Mouse (Mus musculus) stomach, embryonic 16.5 days (tissue): ENCODE data around the gene Il20rb. TPM values are rescaled to one million over a fixed set of nuclear protein-coding genes. Genes with fewer than 3 reads are reported as not detected.
A peak's percentile ranks its signal among the peaks of the same experiment; 100 is the strongest.

Experiments
- ATAC-seq: fragments of 200-750 bp; cut with Nextera tagmentation; 2 replicates; pipeline ENCODE4 v1.8.0; 2017; ENCODE audit warnings: moderate number of reproducible peaks, moderate TSS enrichment; ENCODE audit not compliant: insufficient read depth, low FRiP score
- H3K27ac ChIP-seq: fragments of 300-500 bp; sonication (generic); 2 replicates; pipeline ENCODE4 v1.5.1; 2014; ENCODE audit warnings: low read length
- H3K27me3 ChIP-seq: fragments of 300-500 bp; sonication (generic); 2 replicates; pipeline ENCODE4 v1.6.1; 2014; ENCODE audit warnings: low read length, control low read depth, mixed read lengths; ENCODE audit not compliant: control insufficient read depth, insufficient read depth
- H3K36me3 ChIP-seq: fragments of 300-500 bp; sonication (generic); 2 replicates; pipeline ENCODE4 v1.6.1; 2014; ENCODE audit warnings: low read length; ENCODE audit not compliant: control insufficient read depth, insufficient read depth
- H3K4me1 ChIP-seq: fragments of 300-500 bp; sonication (generic); 2 replicates; pipeline ENCODE4 v1.6.1; 2014; ENCODE audit warnings: low read length, control low read depth, mixed read lengths; ENCODE audit not compliant: control insufficient read depth, insufficient read depth
- H3K4me2 ChIP-seq: fragments of 300-500 bp; sonication (generic); 2 replicates; pipeline ENCODE4 v1.6.1; 2014; ENCODE audit warnings: low read depth, low read length, mixed read lengths
- H3K4me3 ChIP-seq: fragments of 300-500 bp; sonication (generic); replicated peaks from 2 replicates; pipeline ENCODE4 v1.5.1; 2014; ENCODE audit warnings: mild to moderate bottlenecking, low read length
- H3K9ac ChIP-seq: fragments of 300-500 bp; sonication (generic); 2 replicates; pipeline ENCODE4 v1.6.1; 2014; ENCODE audit warnings: low read length
- H3K9me3 ChIP-seq: fragments of 300-500 bp; sonication (generic); replicated peaks from 2 replicates; pipeline ENCODE4 v1.6.1; 2016; ENCODE audit warnings: low read length, control low read depth; ENCODE audit not compliant: control insufficient read depth
- WGBS: fragments of 180-500 bp; shearing (Covaris S2); extraction: QIAGEN DNeasy Blood & Tissue Kit; methylation state at CpG from one replicate; pipeline ENCODE4 v1.1.7; 2014; 5-methylcytosine and 5-hydroxymethylcytosine counted together
- polyA plus RNA-seq: library from polyadenylated mRNA; unstranded; fragments of >200 nt; fragmentation: Nextera tagmentation; extraction: Ambion mirVana; gene quantifications from 2 replicates; pipeline ENCODE4 v1.2.1, GENCODE M21; 2015

The Il20rb gene
- polyA plus RNA-seq, 1 experiment from 2014 or later: 1.1 TPM

GRCm38 (mm10) chr9:100474056-100474455 is 12.5 kb downstream of the Il20rb start:
- H3K36me3 ChIP-seq: no peaks in the 10 kb centered on the region
- no peaks in the 10 kb centered on the region for H3K27me3 ChIP-seq
- no peak overlapping the region for H3K27ac ChIP-seq
- no peak overlapping the region for H3K9ac ChIP-seq
- ATAC-seq: no peak
- 79% methylated on average over 1 of the region's 1 CpGs for WGBS
- H3K4me3 ChIP-seq: no peak overlapping the region
- H3K4me2 ChIP-seq: no peak overlapping the region
- H3K4me1 ChIP-seq: peaks cover 4% of the 10 kb centered on the region; the same call in 1 of the 2 replicates
- no peaks in the 10 kb centered on the region for H3K9me3 ChIP-seq

- Histone ChIP-seq H3K4me2 (no peak overlapping the region), H3K4me1 (peaks cover 4% of the 10 kb centered on the region; the same call in 1 of the 2 replicates), H3K36me3 (no peaks in the 10 kb centered on the region), H3K4me3 (no peak overlapping the region), H3K9ac (no peak overlapping the region), H3K27ac (no peak overlapping the region), H3K9me3 (no peaks in the 10 kb centered on the region), H3K27me3 (no peaks in the 10 kb centered on the region)
- 81% methylated on average over 6 of the region's 6 CpGs for WGBS
- no peak for ATAC-seq
Observed at GRCm38 (mm10) chr9:100473361-100473760, 13.2 kb downstream of the Il20rb start.

GRCm38 (mm10) chr9:100472931-100473330 is 13.7 kb downstream of the Il20rb start:
- H3K4me2 ChIP-seq: no peak overlapping the region
- H3K27ac ChIP-seq: no peak overlapping the region
- ATAC-seq: no peak
- no peak overlapping the region for H3K4me3 ChIP-seq
- H3K9me3 ChIP-seq: no peaks in the 10 kb centered on the region
- no peaks in the 10 kb centered on the region for H3K27me3 ChIP-seq
- WGBS: 89% methylated on average over 8 of the region's 8 CpGs
- no peak overlapping the region for H3K9ac ChIP-seq
- H3K4me1 ChIP-seq: peaks cover 4% of the 10 kb centered on the region; the same call in 1 of the 2 replicates
- no peaks in the 10 kb centered on the region for H3K36me3 ChIP-seq

GRCm38 (mm10) chr9:100471605-100471953 is 15.0 kb downstream of the Il20rb start:
- WGBS: 68% methylated on average over 4 of the region's 4 CpGs
- ATAC-seq: no peak
- Histone ChIP-seq H3K4me3 (no peak overlapping the region), H3K27me3 (no peaks in the 10 kb centered on the region), H3K9me3 (no peaks in the 10 kb centered on the region), H3K4me1 (peaks cover 7% of the 10 kb centered on the region; the same call in 1 of the 2 replicates), H3K27ac (0 out of 2 replicates have a peak overlapping the region, but pooled peaks have one; percentile 6), H3K4me2 (no peak overlapping the region), H3K9ac (no peak overlapping the region), H3K36me3 (no peaks in the 10 kb centered on the region)

- H3K4me3 ChIP-seq: no peak overlapping the region
- H3K27ac ChIP-seq: peak overlapping the region; percentile 6; the same call in 1 of the 2 replicates
- 52% methylated on average over 8 of the region's 8 CpGs for WGBS
- peaks cover 7% of the 10 kb centered on the region; the same call in 1 of the 2 replicates for H3K4me1 ChIP-seq
- no peaks in the 10 kb centered on the region for H3K9me3 ChIP-seq
- no peak overlapping the region for H3K4me2 ChIP-seq
- H3K27me3 ChIP-seq: no peaks in the 10 kb centered on the region
- ATAC-seq: peak; percentile 62; the same call in 1 of the 2 replicates
- H3K36me3 ChIP-seq: no peaks in the 10 kb centered on the region
- H3K9ac ChIP-seq: no peak overlapping the region
Observed at GRCm38 (mm10) chr9:100470936-100471604, 15.5 kb downstream of the Il20rb start.

- Histone ChIP-seq H3K9ac (no peak overlapping the region), H3K4me1 (peaks cover 7% of the 10 kb centered on the region; the same call in 1 of the 2 replicates), H3K9me3 (no peaks in the 10 kb centered on the region), H3K36me3 (no peaks in the 10 kb centered on the region), H3K27me3 (no peaks in the 10 kb centered on the region), H3K4me3 (no peak overlapping the region), H3K4me2 (no peak overlapping the region), H3K27ac (no peak overlapping the region)
- no peak for ATAC-seq
- 66% methylated on average over 1 of the region's 1 CpGs for WGBS
Observed at GRCm38 (mm10) chr9:100470228-100470627, 16.4 kb downstream of the Il20rb start.

GRCm38 (mm10) chr9:100469681-100470080 is 16.9 kb downstream of the Il20rb start:
- no peaks in the 10 kb centered on the region for H3K9me3 ChIP-seq
- no peak overlapping the region for H3K4me3 ChIP-seq
- ATAC-seq: no peak
- H3K4me2 ChIP-seq: no peak overlapping the region
- H3K9ac ChIP-seq: no peak overlapping the region
- no peak overlapping the region for H3K27ac ChIP-seq
- WGBS: 89% methylated on average over 3 of the region's 3 CpGs
- no peaks in the 10 kb centered on the region for H3K36me3 ChIP-seq
- H3K27me3 ChIP-seq: no peaks in the 10 kb centered on the region
- H3K4me1 ChIP-seq: peaks cover 7% of the 10 kb centered on the region; the same call in 1 of the 2 replicates

GRCm38 (mm10) chr9:100468151-100468550 is 18.4 kb downstream of the Il20rb start:
- ATAC-seq: no peak
- Histone ChIP-seq H3K27me3 (no peaks in the 10 kb centered on the region), H3K4me2 (no peak overlapping the region), H3K4me1 (peaks cover 7% of the 10 kb centered on the region; the same call in 1 of the 2 replicates), H3K9ac (no peak overlapping the region), H3K36me3 (no peaks in the 10 kb centered on the region), H3K27ac (no peak overlapping the region), H3K9me3 (no peaks in the 10 kb centered on the region), H3K4me3 (no peak overlapping the region)
- 94% methylated on average over 8 of the region's 8 CpGs for WGBS

GRCm38 (mm10) chr9:100467653-100468052 is 18.9 kb downstream of the Il20rb start:
- ATAC-seq: peak; percentile 18; the same call in 1 of the 2 replicates
- 66% methylated on average over 7 of the region's 7 CpGs for WGBS

More at GRCm38 (mm10) chr9:100467653-100468052, 18.9 kb downstream of the Il20rb start:
- Histone ChIP-seq H3K4me1 (peaks cover 7% of the 10 kb centered on the region; the same call in 1 of the 2 replicates), H3K9ac (no peak overlapping the region), H3K4me3 (no peak overlapping the region), H3K4me2 (no peak overlapping the region), H3K27ac (peak overlapping the region; percentile 2; the same call in 1 of the 2 replicates), H3K9me3 (no peaks in the 10 kb centered on the region), H3K27me3 (no peaks in the 10 kb centered on the region), H3K36me3 (no peaks in the 10 kb centered on the region)
